Mouse (Mus musculus) E14TG2a.4 (cell line): Measurements from ENCODE around the gene Lef1.

Experiments used
- CTCF ChIP-seq: conservative IDR thresholded peaks from 2 replicates; pipeline ENCODE4 v1.5.1; 2014; ENCODE audit warnings: low read length
- NANOG ChIP-seq: IDR thresholded peaks from 2 replicates; pipeline ENCODE4 v1.6.1; 2014; ENCODE audit warnings: borderline replicate concordance, low read length, mixed read lengths
- POU5F1 ChIP-seq: IDR thresholded peaks from 2 replicates; pipeline ENCODE4 v1.6.1; 2014; ENCODE audit warnings: low read length, borderline replicate concordance

GRCm38 (mm10) chr3:131065001-131065400, 45.3 kb upstream of the Lef1 start:
- TF ChIP-seq CTCF (no peak), POU5F1 (no peak), NANOG (no peak; the same call in 1 of the 2 replicates)
